Mouse (Mus musculus): ENCODE measurements around the gene Gm10413. TPM values are rescaled to one million over a fixed set of nuclear protein-coding genes. Genes with fewer than 3 reads are reported as not detected.
"Not testable (repeated sequence)": the region's sequence is repeated elsewhere in the genome, so short reads cannot be mapped to it uniquely, and the experiment has no call there.

The Gm10413 gene
- polyA plus RNA-seq (2014; fragmentation: Nextera tagmentation; extraction: Ambion mirVana), result not detected in 2 replicates

GRCm38 (mm10) chr14:3394793-3395192 lies at the start of gene Gm10413:
TSS of gene Gm10413 (plus strand) at chr14:3395093.
- no CpG with 5 or more reads among the region's 2 CpGs for WGBS
- ATAC-seq (ENCODE audit: low read depth); H3K4me3 ChIP-seq (ENCODE audit: low read depth, low read length); H3K4me2 ChIP-seq (ENCODE audit: low read depth, low read length); H3K27ac ChIP-seq (ENCODE audit: low read depth, low read length); H3K9ac ChIP-seq (replicated peaks; ENCODE audit: low read depth, low read length); H3K27me3 ChIP-seq (ENCODE audit: control insufficient read depth, insufficient read depth, low read length); H3K36me3 ChIP-seq (ENCODE audit: control insufficient read depth, insufficient read depth, low read length); H3K9me3 ChIP-seq (ENCODE audit: control insufficient read depth, low read length); H3K4me1 ChIP-seq (ENCODE audit: control insufficient read depth, insufficient read depth, low read length): not testable (repeated sequence)

DNA sequence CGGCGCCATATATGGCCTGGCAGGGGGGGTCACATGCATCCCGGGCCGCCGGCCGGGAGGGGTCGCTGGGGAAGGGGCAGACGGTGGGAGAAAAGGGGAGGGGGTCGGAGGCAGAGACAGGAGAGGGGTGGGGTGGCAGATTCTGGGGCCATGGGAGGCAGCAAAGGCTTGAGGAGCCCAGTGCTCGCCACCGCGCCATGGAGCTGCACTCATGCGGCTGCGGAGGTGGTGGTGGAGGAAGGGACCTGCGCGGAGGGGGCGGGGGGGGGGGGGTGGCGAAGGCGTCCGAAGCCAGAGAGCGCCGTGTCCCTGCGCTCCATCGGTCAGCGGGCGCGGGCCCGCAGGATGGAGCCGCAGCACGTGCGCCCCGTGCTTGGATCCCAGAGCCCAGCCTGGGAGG lies 17.4 kb downstream of the Gm10413 start, which contains the start of gene Gm10409:
TSS of gene Gm10409 (plus strand) at position 301 of the 400 bp plus-strand sequence.
- WGBS, result no CpG with 5 or more reads among the region's 32 CpGs
- not testable (repeated sequence) for H3K4me2 ChIP-seq (ENCODE audit: low read depth, low read length); H3K36me3 ChIP-seq (ENCODE audit: control insufficient read depth, insufficient read depth, low read length); H3K9ac ChIP-seq (replicated peaks; ENCODE audit: low read depth, low read length); H3K27ac ChIP-seq (ENCODE audit: low read depth, low read length); ATAC-seq (ENCODE audit: low read depth); H3K27me3 ChIP-seq (ENCODE audit: control insufficient read depth, insufficient read depth, low read length); H3K4me1 ChIP-seq (ENCODE audit: control insufficient read depth, insufficient read depth, low read length); H3K9me3 ChIP-seq (ENCODE audit: control insufficient read depth, low read length); H3K4me3 ChIP-seq (ENCODE audit: low read depth, low read length)

DNA sequence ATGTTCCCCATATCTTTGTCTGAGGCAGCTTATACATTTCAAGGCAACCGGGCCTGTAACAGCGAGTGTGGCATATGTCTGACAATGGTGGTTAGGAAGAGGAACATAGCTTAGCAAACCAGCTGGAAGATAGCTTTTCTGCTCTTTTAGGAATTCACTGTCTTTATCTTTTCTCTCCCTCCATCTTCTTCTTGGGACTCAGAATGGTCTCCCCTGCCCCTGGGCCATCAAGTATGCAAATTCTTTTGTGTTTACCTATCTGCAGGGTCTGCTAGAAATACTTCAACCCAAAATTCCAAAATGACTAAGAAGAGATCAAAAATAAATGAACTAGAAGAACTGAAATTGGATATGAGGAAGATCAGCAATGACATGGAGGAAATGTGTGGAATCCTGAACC lies 32.9 kb downstream of the Gm10413 start, which contains the start of gene Gm3005:
TSS of gene Gm3005 (plus strand) at position 301 of the 400 bp plus-strand sequence.
- not testable (repeated sequence) for H3K36me3 ChIP-seq (ENCODE audit: control insufficient read depth, insufficient read depth, low read length); H3K9ac ChIP-seq (replicated peaks; ENCODE audit: low read depth, low read length); ATAC-seq (ENCODE audit: low read depth); H3K4me1 ChIP-seq (ENCODE audit: control insufficient read depth, insufficient read depth, low read length); H3K4me2 ChIP-seq (ENCODE audit: low read depth, low read length); H3K27ac ChIP-seq (ENCODE audit: low read depth, low read length); H3K9me3 ChIP-seq (ENCODE audit: control insufficient read depth, low read length); H3K4me3 ChIP-seq (ENCODE audit: low read depth, low read length); H3K27me3 ChIP-seq (ENCODE audit: control insufficient read depth, insufficient read depth, low read length)
- no CpG with 5 or more reads among the region's 2 CpGs for WGBS

DNA sequence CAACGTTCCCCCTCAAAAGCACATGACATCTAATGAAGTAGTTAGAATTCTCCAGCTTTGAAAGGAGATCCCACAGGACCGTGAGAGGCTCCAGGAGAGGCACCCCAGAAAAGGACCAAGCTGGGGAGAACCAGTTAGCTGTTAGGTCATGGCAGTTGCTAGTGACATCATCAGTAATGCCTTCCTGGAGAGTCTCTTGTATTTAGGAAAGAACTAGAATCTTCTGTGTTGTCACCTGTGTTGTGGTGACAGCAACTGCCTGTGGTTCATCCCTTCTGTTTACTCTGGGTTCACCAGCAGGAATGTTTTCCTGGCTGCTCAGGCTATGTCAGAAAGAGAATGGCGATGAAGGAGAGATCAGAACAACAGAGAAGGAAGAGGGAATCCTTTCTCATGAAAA lies 54.2 kb downstream of the Gm10413 start, which contains the start of gene Gm10408:
TSS of gene Gm10408 (plus strand) at position 301 of the 400 bp plus-strand sequence.
- H3K9ac ChIP-seq (replicated peaks; ENCODE audit: low read depth, low read length); H3K4me1 ChIP-seq (ENCODE audit: control insufficient read depth, insufficient read depth, low read length); H3K9me3 ChIP-seq (ENCODE audit: control insufficient read depth, low read length); H3K4me2 ChIP-seq (ENCODE audit: low read depth, low read length); H3K4me3 ChIP-seq (ENCODE audit: low read depth, low read length); H3K27ac ChIP-seq (ENCODE audit: low read depth, low read length); H3K27me3 ChIP-seq (ENCODE audit: control insufficient read depth, insufficient read depth, low read length); ATAC-seq (ENCODE audit: low read depth); H3K36me3 ChIP-seq (ENCODE audit: control insufficient read depth, insufficient read depth, low read length): not testable (repeated sequence)
- WGBS, result no CpG with 5 or more reads among the region's 3 CpGs

Other genes starting within 250 kb of the Gm10413 start
- gene Gm5795, start 206.8 kb upstream of the Gm10413 start, polyA plus RNA-seq (2014; fragmentation: Nextera tagmentation; extraction: Ambion mirVana), result 0.29 and 0.61 TPM in 2 replicates
- gene D830030K20Rik, start 186.6 kb upstream of the Gm10413 start, polyA plus RNA-seq (2014; fragmentation: Nextera tagmentation; extraction: Ambion mirVana), result 26.4 and 29.5 TPM in 2 replicates
- 0.28 and 0.48 TPM in 2 replicates for gene Gm2956, start 62.5 kb upstream of the Gm10413 start, polyA plus RNA-seq (2014; fragmentation: Nextera tagmentation; extraction: Ambion mirVana)
- 21.2 and 26.3 TPM in 2 replicates for gene Gm10409, start 17.5 kb downstream of the Gm10413 start, polyA plus RNA-seq (2014; fragmentation: Nextera tagmentation; extraction: Ambion mirVana)
- 9.2 and 12.1 TPM in 2 replicates for gene Gm3005, start 33.0 kb downstream of the Gm10413 start, polyA plus RNA-seq (2014; fragmentation: Nextera tagmentation; extraction: Ambion mirVana)
- not detected in 2 replicates for gene Gm10408, start 54.3 kb downstream of the Gm10413 start, polyA plus RNA-seq (2014; fragmentation: Nextera tagmentation; extraction: Ambion mirVana)
- gene Gm3012, start 239.4 kb downstream of the Gm10413 start, polyA plus RNA-seq (2014; fragmentation: Nextera tagmentation; extraction: Ambion mirVana), result not detected in 2 replicates

All from neural tube, embryonic 14.5 days (tissue).